Mouse (Mus musculus) spleen, postnatal 4 days (tissue): ENCODE measurements around the gene Rad9b.
A peak's percentile ranks its signal among the peaks of the same experiment; 100 is the strongest.

Source experiments
- DNase-seq, 2 experiments: peaks; one replicate each; pipeline ENCODE4 v3.0.0; 2022; ENCODE audit warnings: low spot score in 2 of 2

The Rad9b gene

GRCm38 (mm10) chr5:122312942-122313684, 40.9 kb downstream of the Rad9b start:
- no peak for DNase-seq

GRCm38 (mm10) chr5:122312346-122312745, 41.7 kb downstream of the Rad9b start:
- DNase-seq, result no peak

GRCm38 (mm10) chr5:122311692-122312091, 42.3 kb downstream of the Rad9b start:
- DNase-seq, result no peak

GRCm38 (mm10) chr5:122310699-122311098, 43.3 kb downstream of the Rad9b start:
- no peak for DNase-seq

DNA sequence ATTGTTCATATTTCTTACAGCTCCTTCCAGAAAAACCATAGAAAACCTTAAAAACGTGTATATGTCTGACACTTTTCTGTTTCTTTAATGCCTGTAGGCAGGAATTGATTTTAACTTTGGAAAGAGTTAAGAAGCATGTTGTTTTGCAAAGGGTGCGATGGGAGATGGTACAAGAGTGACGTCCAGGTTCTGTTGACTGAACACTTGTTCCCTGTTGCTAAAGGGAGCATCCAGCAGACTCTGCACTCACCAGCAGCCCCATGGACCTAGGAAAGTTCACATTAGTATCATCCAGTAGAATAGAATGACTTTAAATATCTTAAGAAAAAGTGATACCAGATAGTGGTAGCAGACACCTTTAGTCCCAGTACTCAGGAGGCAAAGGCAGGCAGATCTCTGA, 47.5 kb downstream of the Rad9b start:
- no peak for DNase-seq

DNA sequence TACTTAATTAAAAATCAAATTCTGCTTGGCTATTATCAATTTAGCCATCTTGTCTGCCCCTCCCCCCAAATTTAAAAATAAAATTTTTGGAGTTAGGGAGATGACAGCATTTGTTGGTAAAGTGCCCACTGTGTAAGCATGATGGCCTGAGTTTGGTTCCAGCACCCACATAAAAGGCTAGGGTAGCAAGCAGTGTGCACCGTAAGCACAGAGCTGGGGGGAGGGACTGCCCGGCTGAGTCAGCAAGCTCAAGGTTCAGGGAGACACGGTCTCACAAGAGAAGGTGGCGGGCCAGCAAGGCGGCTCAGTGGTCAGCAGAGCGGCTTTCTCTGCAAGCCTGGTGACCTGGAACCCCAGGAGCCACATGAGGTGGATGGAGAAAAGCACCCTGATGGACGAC, 48.6 kb downstream of the Rad9b start:
- DNase-seq, result no peak

GRCm38 (mm10) chr5:122304541-122304940, 49.5 kb downstream of the Rad9b start:
- no peak for DNase-seq

DNA sequence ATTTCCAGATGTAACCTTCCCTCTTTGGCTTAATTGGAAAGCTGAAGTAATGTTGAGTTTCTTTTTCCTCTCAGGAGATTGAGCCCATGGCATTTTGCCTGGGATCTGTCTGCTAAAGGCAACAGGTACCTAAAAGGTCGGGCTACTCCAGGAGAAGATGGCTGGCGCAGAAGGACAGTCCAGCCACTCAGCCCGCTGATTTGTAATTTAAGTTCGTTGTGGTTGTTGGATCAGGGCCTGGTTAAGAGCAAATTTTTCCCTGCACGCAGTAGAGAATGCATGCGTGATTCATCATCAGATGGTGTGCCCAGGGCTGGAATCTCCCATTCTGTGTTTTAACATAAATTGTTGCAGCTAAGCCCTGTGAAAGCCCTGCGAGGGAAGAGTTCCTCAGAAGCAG, 50.1 kb downstream of the Rad9b start:
- DNase-seq, result no peak

GRCm38 (mm10) chr5:122302810-122303745, 51.0 kb downstream of the Rad9b start:
- DNase-seq, result peak in 1 of 2 experiments; percentile 23

- DNase-seq, result no peak
These were observed 53.9 kb downstream of the Rad9b start for GRCm38 (mm10) chr5:122300071-122300518.

DNA sequence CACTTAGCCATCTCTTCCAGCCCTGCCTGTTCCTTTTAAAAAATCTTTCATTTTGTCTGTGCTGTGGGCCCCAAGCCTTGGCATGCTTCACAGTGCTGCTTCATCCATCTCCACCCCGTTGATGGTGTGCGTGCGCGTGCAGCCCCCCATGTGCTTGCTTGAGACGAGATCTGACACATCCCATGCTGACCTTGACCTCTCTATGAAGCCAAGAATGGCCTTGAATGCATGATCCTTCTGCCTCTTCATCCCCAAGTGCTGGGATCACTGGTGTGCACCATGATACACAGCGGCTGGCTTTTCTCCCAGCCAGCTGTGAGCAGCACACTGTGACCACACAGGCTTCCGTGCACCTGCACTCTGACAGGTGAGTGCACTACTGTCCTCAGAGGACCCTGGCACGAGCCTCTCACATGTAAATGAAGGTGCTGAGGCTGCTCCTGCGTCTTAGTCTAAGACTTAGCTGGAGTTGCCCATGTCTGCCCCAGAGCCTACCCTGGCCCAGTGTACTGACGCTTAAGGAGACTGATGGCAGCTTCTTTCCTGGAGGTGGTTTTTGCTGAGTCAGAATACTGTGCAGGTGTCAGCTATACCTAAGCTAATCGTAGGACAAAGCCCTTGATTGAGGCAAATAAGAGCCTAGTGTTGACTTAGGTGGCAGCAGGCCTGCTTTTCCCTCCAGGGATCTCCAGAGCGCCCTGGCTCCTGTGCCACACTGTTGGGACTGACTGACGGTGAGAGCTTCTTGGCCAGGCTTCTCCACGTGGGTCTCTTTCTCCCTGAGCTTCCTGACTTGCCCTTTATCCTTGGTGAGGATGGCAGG, 58.7 kb downstream of the Rad9b start:
- DNase-seq, result no peak

DNA sequence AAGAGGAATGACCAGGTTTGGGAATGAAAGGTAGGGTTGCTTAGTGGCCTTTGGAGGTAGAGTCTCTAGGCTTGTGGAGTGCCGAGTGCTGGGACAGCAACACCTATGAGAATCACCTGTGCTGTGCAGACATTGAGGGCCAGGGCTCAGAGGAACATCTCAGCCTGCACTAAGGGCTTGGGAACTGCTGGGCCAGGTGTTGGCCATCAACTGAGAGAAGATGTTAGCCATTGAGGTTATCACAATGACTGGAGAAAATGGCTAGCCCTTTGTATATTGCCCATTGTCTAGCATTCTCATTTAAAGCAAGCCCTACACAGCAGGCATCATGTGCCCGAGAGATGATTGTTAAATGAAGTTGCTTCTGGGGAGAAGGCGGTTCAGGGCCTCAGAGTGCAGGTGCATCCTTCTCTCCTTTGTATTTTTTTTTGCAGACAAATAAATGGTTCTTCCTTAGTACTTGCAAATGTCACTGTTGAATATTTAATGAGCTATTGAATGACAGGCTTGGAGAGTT, 59.8 kb downstream of the Rad9b start:
- no peak for DNase-seq

GRCm38 (mm10) chr5:122293131-122293530, 60.9 kb downstream of the Rad9b start:
- DNase-seq, result no peak

DNA sequence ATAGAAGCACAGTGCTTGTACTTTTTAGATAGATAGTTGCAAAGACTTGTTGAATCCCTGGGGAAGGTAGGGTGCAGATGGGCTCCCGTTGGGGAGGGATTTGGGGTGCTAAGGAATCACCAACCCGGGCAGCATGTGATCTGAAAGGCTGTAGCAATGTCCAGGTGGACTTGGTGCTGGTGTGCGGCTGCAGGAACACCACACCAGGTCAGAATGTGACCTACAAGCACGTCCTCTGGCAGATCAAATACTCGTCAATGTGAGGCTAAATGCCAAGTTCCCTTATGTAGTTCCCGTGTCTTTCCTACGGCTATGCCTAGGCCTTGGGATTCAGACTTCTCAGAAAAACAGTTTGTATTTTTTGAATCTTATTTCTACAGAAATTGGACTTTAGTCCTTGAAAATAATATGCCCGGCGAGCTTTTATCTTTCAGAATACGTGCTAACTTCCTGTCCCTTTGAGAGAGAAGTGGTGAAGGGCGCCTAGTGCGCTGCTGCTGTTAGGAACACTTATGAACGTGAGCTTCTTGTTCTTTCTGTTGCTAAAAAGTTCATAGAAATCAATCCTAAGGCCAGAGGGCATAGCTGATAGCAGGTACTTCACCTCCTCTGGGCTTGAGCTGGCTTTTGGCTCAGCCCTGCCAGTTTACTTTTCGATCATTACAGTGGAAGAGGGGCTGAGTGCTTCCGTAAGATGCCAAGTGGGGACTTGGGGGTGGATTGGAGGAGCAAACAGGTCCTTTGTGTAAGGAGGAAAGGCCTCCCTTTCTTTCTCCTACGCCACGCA, 62.3 kb downstream of the Rad9b start:
- DNase-seq, result no peak

- DNase-seq, result peak in 1 of 2 experiments; percentile 36
These were observed 62.9 kb downstream of the Rad9b start for GRCm38 (mm10) chr5:122291149-122291548.

DNA sequence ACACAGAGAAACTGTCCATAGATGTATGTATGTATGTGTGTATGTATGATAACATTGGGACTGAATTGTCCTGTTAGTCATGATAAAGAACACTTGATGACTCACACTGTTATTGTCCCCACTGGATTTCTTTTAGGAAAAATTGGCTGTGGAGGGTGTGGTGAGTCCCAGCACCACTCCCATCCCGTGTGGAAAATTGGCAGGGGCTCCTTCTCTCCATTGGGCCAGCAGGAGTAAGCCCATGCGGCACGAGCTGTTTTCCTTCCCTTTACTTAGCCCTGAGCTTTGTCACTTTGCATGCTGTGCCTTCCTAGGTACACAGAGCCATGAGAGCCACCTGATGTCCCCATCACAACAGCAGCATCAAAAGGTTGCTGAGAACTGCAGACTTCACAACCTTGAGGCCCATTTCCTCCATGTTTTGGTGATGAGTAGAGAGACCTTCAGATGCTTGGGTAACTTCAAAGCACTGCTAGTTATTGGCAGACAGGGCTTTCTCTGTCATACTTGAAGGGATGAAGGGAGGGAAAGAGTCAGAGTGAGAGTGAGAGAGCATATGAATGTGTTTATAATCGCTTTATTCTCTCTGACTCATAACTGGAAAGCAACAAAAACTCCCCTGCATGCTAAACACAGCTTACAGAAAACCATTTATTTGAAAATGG, 65.8 kb downstream of the Rad9b start:
- no peak for DNase-seq

GRCm38 (mm10) chr5:122287026-122287425, 67.0 kb downstream of the Rad9b start:
- DNase-seq, result no peak

DNA sequence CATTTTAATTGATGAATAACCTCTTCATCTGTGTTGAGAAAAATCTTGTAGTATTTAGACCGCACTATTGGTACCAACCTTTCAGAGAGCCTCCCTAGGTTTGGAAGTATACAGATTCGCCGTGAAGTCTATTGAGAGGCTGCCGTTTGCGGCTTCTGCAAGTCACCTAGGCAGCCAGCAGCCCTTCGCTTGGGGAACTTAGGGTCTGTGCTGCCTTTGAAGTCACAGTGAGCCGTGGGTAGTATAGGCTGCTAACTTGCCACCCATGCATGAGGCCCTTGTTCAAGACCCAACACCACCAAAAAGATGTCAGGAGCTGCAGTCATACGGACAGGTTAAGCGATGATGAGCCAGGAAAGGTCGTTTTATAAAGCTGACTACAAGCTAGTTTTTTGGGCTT, 67.8 kb downstream of the Rad9b start:
- DNase-seq, result no peak

DNA sequence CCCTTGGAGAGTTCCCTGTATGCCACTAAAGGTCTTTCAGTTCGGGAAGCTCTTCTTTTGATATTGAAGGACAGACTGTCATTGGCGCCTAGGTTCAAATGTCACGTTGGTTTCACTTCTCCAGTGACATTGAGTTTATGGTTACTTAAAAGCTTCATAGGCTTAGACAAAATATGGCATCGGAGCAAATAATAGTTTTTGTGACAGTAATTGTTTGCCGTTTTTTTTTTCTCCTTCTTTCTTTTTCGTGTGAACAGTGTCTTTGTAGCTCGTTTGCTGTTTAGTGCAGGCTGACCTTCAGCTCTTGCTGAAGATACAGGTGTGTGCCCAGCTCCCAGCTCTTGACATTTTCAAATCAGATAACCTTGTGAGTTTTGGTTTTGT, 68.3 kb downstream of the Rad9b start:
- DNase-seq, result no peak

DNA sequence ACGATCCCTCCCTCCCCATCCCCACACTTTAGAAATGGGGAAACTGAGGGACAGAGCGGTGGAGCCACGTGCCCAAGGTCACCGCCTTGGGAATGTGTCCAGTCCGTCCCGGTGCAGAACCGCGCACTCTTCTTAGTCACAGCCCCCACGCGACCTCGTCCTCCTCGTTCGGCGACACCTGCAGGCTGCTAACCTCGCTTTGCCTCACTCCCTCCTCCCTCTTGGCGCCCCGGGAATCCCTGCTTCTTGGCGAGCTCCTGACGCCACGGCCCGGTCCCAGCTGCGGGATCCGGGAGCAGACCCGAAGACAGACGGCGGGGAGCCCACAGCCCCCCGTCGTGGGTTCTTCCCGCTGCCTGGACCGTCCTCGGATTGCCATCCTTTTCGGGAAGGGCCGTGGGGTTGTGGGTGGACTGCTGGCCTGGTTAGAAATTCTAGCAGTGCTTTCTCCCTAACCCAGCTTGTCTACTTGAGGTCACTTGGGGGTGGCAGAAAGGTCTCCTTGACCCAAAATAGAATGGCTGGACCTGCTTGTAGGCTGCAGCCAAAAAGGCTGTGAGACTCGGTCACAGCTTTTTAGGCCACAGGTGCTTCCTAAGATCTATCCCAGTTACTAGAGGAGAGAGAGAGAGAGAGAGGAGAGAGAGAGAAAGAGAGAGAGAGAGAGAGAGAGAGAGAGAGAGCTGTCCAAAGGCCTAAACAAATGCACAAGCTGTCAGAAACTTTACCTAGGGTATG, 68.8 kb downstream of the Rad9b start:
- DNase-seq, result peak; percentile 47 to 79
